Mouse (Mus musculus) heart, embryonic 15.5 days (tissue): ENCODE measurements around the gene Frmd4a. TPM values are rescaled to one million over a fixed set of nuclear protein-coding genes. Genes with fewer than 3 reads are reported as not detected.

Experiments
- ATAC-seq: fragments of 200-750 bp; cut with Nextera tagmentation; replicated peaks from 2 replicates; pipeline ENCODE4 v1.8.0; 2017; ENCODE audit warnings: low read depth, moderate TSS enrichment; ENCODE audit not compliant: insufficient number of reproducible peaks, insufficient read depth, low FRiP score
- H3K27ac ChIP-seq: fragments of 300-500 bp; sonication (generic); 2 replicates; pipeline ENCODE4 v1.5.1; 2015; ENCODE audit warnings: mild to moderate bottlenecking, inconsistent platforms
- H3K27me3 ChIP-seq: fragments of 300-500 bp; sonication (generic); 2 replicates; pipeline ENCODE4 v1.6.1; 2015; ENCODE audit warnings: inconsistent platforms
- H3K36me3 ChIP-seq: fragments of 300-500 bp; sonication (generic); 2 replicates; pipeline ENCODE4 v1.6.1; 2015; ENCODE audit warnings: mild to moderate bottlenecking, inconsistent platforms
- H3K4me1 ChIP-seq: fragments of 300-500 bp; sonication (generic); replicated peaks from 2 replicates; pipeline ENCODE4 v1.6.1; 2015; ENCODE audit warnings: inconsistent platforms
- H3K4me2 ChIP-seq: fragments of 300-500 bp; sonication (generic); 2 replicates; pipeline ENCODE4 v1.6.1; 2015; ENCODE audit warnings: inconsistent platforms, mild to moderate bottlenecking, moderate library complexity
- H3K4me3 ChIP-seq: fragments of 300-500 bp; sonication (generic); 2 replicates; pipeline ENCODE4 v1.5.1; 2015; ENCODE audit warnings: mild to moderate bottlenecking, inconsistent platforms
- H3K9ac ChIP-seq: fragments of 300-500 bp; sonication (generic); 2 replicates; pipeline ENCODE4 v1.6.1; 2015; ENCODE audit warnings: mild to moderate bottlenecking, inconsistent platforms
- H3K9me3 ChIP-seq: fragments of 300-500 bp; sonication (generic); replicated peaks from 2 replicates; pipeline ENCODE4 v1.6.1; 2016; ENCODE audit warnings: inconsistent platforms
- WGBS: fragments of 180-500 bp; shearing (Covaris S2); methylation state at CpG from one replicate; pipeline ENCODE4 v1.1.7; 2015; ENCODE audit warnings: mixed read lengths; 5-methylcytosine and 5-hydroxymethylcytosine counted together
- polyA plus RNA-seq: library from polyadenylated mRNA; unstranded; fragments of >200 nt; fragmentation: Nextera tagmentation; extraction: Ambion mirVana; gene quantifications from 2 replicates; pipeline ENCODE4 v1.2.1, GENCODE M21; 2015

Frmd4a gene
- polyA plus RNA-seq, 1 experiment from 2014 or later = 15.6 TPM

GRCm38 (mm10) chr2:4541330-4541729 is 523.8 kb downstream of the Frmd4a start:
- no peaks in the 10 kb centered on the region for H3K36me3 ChIP-seq
- H3K27me3 ChIP-seq = no peaks in the 10 kb centered on the region
- 65% methylated on average over 4 of the region's 4 CpGs for WGBS
- H3K4me1 ChIP-seq = peaks cover 35% of the 10 kb centered on the region
- no peak overlapping the region for H3K27ac ChIP-seq
- no peak for ATAC-seq
- H3K9me3 ChIP-seq = no peaks in the 10 kb centered on the region
- H3K9ac ChIP-seq = no peak overlapping the region
- H3K4me3 ChIP-seq = no peak overlapping the region
- H3K4me2 ChIP-seq = no peak overlapping the region

GRCm38 (mm10) chr2:4541844-4542628 is 524.5 kb downstream of the Frmd4a start:
- Histone ChIP-seq H3K9me3 (no peaks in the 10 kb centered on the region), H3K4me3 (no peak overlapping the region), H3K9ac (no peak overlapping the region), H3K27me3 (no peaks in the 10 kb centered on the region), H3K36me3 (no peaks in the 10 kb centered on the region), H3K27ac (peak overlapping the region; percentile 48), H3K4me2 (no peak overlapping the region), H3K4me1 (peaks cover 35% of the 10 kb centered on the region)
- 42% methylated on average over 11 of the region's 11 CpGs for WGBS
- no peak for ATAC-seq

- Histone ChIP-seq H3K27me3 (no peaks in the 10 kb centered on the region), H3K27ac (peak overlapping the region; percentile 48), H3K9me3 (no peaks in the 10 kb centered on the region), H3K9ac (no peak overlapping the region), H3K4me2 (no peak overlapping the region), H3K4me1 (peaks cover 35% of the 10 kb centered on the region), H3K4me3 (no peak overlapping the region), H3K36me3 (no peaks in the 10 kb centered on the region)
- 55% methylated on average over 11 of the region's 11 CpGs for WGBS
- no peak for ATAC-seq
Observed at GRCm38 (mm10) chr2:4542629-4543416, 525.3 kb downstream of the Frmd4a start.

GRCm38 (mm10) chr2:4543417-4543775 is 525.9 kb downstream of the Frmd4a start:
- Histone ChIP-seq H3K36me3 (no peaks in the 10 kb centered on the region), H3K9ac (no peak overlapping the region), H3K9me3 (no peaks in the 10 kb centered on the region), H3K27ac (peak overlapping the region; percentile 48; the same call in 1 of the 2 replicates), H3K4me3 (no peak overlapping the region), H3K4me2 (no peak overlapping the region), H3K4me1 (peaks cover 37% of the 10 kb centered on the region), H3K27me3 (no peaks in the 10 kb centered on the region)
- 48% methylated on average over 1 of the region's 1 CpGs for WGBS
- no peak for ATAC-seq

GRCm38 (mm10) chr2:4544360-4544759 is 526.8 kb downstream of the Frmd4a start:
- ATAC-seq = peak; percentile 44; the same call in 1 of the 2 replicates
- Histone ChIP-seq H3K27me3 (no peaks in the 10 kb centered on the region), H3K27ac (peak overlapping the region; percentile 62), H3K36me3 (no peaks in the 10 kb centered on the region), H3K9ac (no peak overlapping the region), H3K9me3 (no peaks in the 10 kb centered on the region), H3K4me1 (peaks cover 40% of the 10 kb centered on the region), H3K4me3 (no peak overlapping the region), H3K4me2 (no peak overlapping the region)
- WGBS = 46% methylated on average over 5 of the region's 5 CpGs

- H3K4me2 ChIP-seq = no peak overlapping the region
- H3K27ac ChIP-seq = peak overlapping the region; percentile 62
- 83% methylated on average over 6 of the region's 6 CpGs for WGBS
- H3K4me3 ChIP-seq = no peak overlapping the region
- no peaks in the 10 kb centered on the region for H3K36me3 ChIP-seq
- no peak overlapping the region for H3K9ac ChIP-seq
- no peaks in the 10 kb centered on the region for H3K27me3 ChIP-seq
- ATAC-seq = no peak
- H3K9me3 ChIP-seq = no peaks in the 10 kb centered on the region
- H3K4me1 ChIP-seq = peaks cover 46% of the 10 kb centered on the region
Observed at GRCm38 (mm10) chr2:4545261-4545660, 527.7 kb downstream of the Frmd4a start.

GRCm38 (mm10) chr2:4547003-4547662 is 529.6 kb downstream of the Frmd4a start:
- Histone ChIP-seq H3K4me1 (peaks cover 40% of the 10 kb centered on the region), H3K4me3 (no peak overlapping the region), H3K36me3 (no peaks in the 10 kb centered on the region), H3K9me3 (no peaks in the 10 kb centered on the region), H3K4me2 (no peak overlapping the region), H3K9ac (no peak overlapping the region), H3K27ac (no peak overlapping the region), H3K27me3 (no peaks in the 10 kb centered on the region)
- no peak for ATAC-seq
- WGBS = 84% methylated on average over 5 of the region's 5 CpGs

- no peak for ATAC-seq
- Histone ChIP-seq H3K9me3 (no peaks in the 10 kb centered on the region), H3K9ac (no peak overlapping the region), H3K27ac (no peak overlapping the region), H3K4me3 (no peak overlapping the region), H3K36me3 (no peaks in the 10 kb centered on the region), H3K4me2 (no peak overlapping the region), H3K4me1 (peaks cover 23% of the 10 kb centered on the region), H3K27me3 (no peaks in the 10 kb centered on the region)
- WGBS = 87% methylated on average over 14 of the region's 14 CpGs
Observed at GRCm38 (mm10) chr2:4549271-4549670, 531.8 kb downstream of the Frmd4a start.

- Histone ChIP-seq H3K27me3 (no peaks in the 10 kb centered on the region), H3K9ac (no peak overlapping the region), H3K4me3 (no peak overlapping the region), H3K4me2 (no peak overlapping the region), H3K9me3 (no peaks in the 10 kb centered on the region), H3K36me3 (no peaks in the 10 kb centered on the region), H3K27ac (no peak overlapping the region), H3K4me1 (peaks cover 21% of the 10 kb centered on the region)
- no peak for ATAC-seq
- WGBS = 82% methylated on average over 10 of the region's 10 CpGs
Observed at GRCm38 (mm10) chr2:4550017-4550763, 532.7 kb downstream of the Frmd4a start.

- no peaks in the 10 kb centered on the region for H3K27me3 ChIP-seq
- no peaks in the 10 kb centered on the region for H3K36me3 ChIP-seq
- no peak overlapping the region for H3K27ac ChIP-seq
- no peak overlapping the region for H3K4me2 ChIP-seq
- H3K9ac ChIP-seq = no peak overlapping the region
- H3K4me1 ChIP-seq = peaks cover 30% of the 10 kb centered on the region
- WGBS = 44% methylated on average over 2 of the region's 2 CpGs
- no peak overlapping the region for H3K4me3 ChIP-seq
- H3K9me3 ChIP-seq = no peaks in the 10 kb centered on the region
- ATAC-seq = no peak
Observed at GRCm38 (mm10) chr2:4551438-4551837, 533.9 kb downstream of the Frmd4a start.

- no peak for ATAC-seq
- no peaks in the 10 kb centered on the region for H3K27me3 ChIP-seq
- 85% methylated on average over 2 of the region's 2 CpGs for WGBS
Observed at GRCm38 (mm10) chr2:4551866-4552265, 534.3 kb downstream of the Frmd4a start.

More at GRCm38 (mm10) chr2:4551866-4552265, 534.3 kb downstream of the Frmd4a start:
- no peaks in the 10 kb centered on the region for H3K9me3 ChIP-seq
- H3K4me2 ChIP-seq = no peak overlapping the region
- H3K9ac ChIP-seq = no peak overlapping the region
- peaks cover 34% of the 10 kb centered on the region for H3K4me1 ChIP-seq
- no peaks in the 10 kb centered on the region for H3K36me3 ChIP-seq
- no peak overlapping the region for H3K27ac ChIP-seq
- H3K4me3 ChIP-seq = no peak overlapping the region
